Mouse (Mus musculus) ES-E14 (cell line): Measurements from ENCODE around the gene Ppip5k1.

Source experiments
- MAFK ChIP-seq: IDR thresholded peaks from 2 replicates; pipeline ENCODE4 v1.6.1; 2014; ENCODE audit warnings: mild to moderate bottlenecking, low read depth, low read length, inconsistent platforms; ENCODE audit not compliant: insufficient read depth
- ZNF384 ChIP-seq: IDR thresholded peaks from 2 replicates; pipeline ENCODE4 v1.6.1; 2012; ENCODE audit warnings: low read depth, low read length, inconsistent platforms

DNA sequence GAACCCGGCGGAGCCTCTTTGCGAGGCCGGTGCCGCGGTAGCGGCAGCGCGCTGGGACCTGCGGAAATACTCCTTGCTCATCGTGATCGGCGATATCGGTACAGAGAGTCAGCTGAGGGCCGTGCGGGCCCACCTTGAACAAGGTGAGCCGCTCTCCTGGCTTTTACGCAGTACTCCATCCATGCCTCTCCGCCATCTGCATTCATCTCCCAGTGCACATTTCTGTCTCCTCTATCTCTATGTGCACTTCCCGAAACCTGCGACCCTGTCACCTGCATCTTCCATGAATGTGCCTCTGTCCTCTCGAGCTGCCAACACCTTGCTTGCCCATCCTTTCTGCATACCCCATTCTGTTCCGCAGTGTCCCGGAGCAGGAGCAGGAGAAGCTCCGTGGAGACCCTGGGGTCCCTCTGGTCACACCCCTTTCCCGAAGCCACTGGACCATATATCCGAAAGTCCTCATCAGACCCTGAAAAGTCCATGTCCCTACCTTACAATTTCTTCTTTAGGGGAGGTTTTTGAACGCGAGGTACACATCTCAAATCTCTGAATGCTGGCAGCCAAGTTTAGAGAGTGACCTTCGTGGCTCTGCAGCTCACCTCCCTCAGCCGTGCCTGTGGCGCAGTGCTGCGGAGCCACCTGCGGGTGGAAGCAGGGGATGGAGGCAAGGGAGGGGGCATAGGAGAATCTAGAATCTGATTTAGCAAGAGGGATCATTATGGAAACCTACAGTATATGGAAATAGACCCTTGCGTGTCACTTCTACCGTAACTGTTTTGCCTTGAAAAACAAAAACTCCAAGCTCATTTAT, 65.3 kb downstream of the Ppip5k1 start:
- TF ChIP-seq MAFK (no peak), ZNF384 (no peak)
